In genomic region chr10:86304583-86304982, GRCm38 (mm10) we compare ENCODE assay signal across 13 mouse cellular contexts. TPM values are rescaled to one million over a fixed set of nuclear protein-coding genes. Genes with fewer than 3 reads are reported as not detected.
A peak's percentile ranks its signal among the peaks of the same experiment; 100 is the strongest.
DNase-seq lines count a peak whose midpoint lies in the region; ATAC-seq and TF ChIP-seq lines count a peak whose summit lies in the region.
"Had no signal": no experiment of that assay in that cellular context is flagged by ENCODE, and none has a peak within 500 bp of the region (broad histone marks: within the 10 kb centered on the region; RNA-seq: fewer than 3 reads in every experiment).

No protein-coding gene starts in this region.

- ATAC-seq in limb, embryonic 11.5 days (ENCODE audit: insufficient number of reproducible peaks, low FRiP score, low TSS enrichment, low read depth): no peak
- ATAC-seq in monocyte, adult 5-6 weeks (replicated peaks; ENCODE audit: insufficient number of reproducible peaks, low FRiP score, low TSS enrichment, poor library complexity, severe bottlenecking): no peak
- ATAC-seq in erythroid progenitor cell, adult 5-6 weeks (replicated peaks; ENCODE audit: low FRiP score, poor library complexity, severe bottlenecking): no peak

- WGBS in kidney, adult 2 months: 7% methylated on average over 2 of the region's 2 CpGs
- WGBS in limb, embryonic 11.5 days: 0% methylated on average over 2 of the region's 2 CpGs

- H3K4me1 ChIP-seq in kidney, adult 2 months (ENCODE audit: control insufficient read depth, insufficient read depth, low read length): peaks cover 37% of the 10 kb centered on the region
- peaks cover 41% of the 10 kb centered on the region for H3K4me1 ChIP-seq in brown adipose tissue, adult 24 weeks (ENCODE audit: control insufficient read depth, insufficient read depth, insufficient read length, low read length)
- peaks cover 19% of the 10 kb centered on the region for H3K4me1 ChIP-seq in limb, embryonic 11.5 days (ENCODE audit: control insufficient read depth, insufficient read depth, low read length)

- TF ChIP-seq CTCF in kidney, adult 2 months (conservative IDR thresholded peaks at IDR 0.05; ENCODE audit: insufficient read depth, insufficient read length, low read depth, low read length): no peak

- H3K4me3 ChIP-seq in kidney, adult 2 months (ENCODE audit: insufficient read depth, low read depth, low read length): peak overlapping the region; percentile 50
- H3K4me3 ChIP-seq in brown adipose tissue, adult 24 weeks (ENCODE audit: insufficient read depth, low read depth, low read length): peak overlapping the region; percentile 10
- H3K4me3 ChIP-seq in limb, embryonic 11.5 days (ENCODE audit: low read depth, low read length): no peak overlapping the region
- H3K4me3 ChIP-seq: erythroblast, embryonic 14.5 days; myocyte had no signal

- no peaks in the 10 kb centered on the region for H3K9me3 ChIP-seq in limb, embryonic 11.5 days (ENCODE audit: control insufficient read depth, low read length)

- peak; percentile 42 for DNase-seq in embryo, embryonic 10 days (ENCODE audit: low spot score)
- DNase-seq in embryo, embryonic 9.5 days (ENCODE audit: extremely low spot score): no peak
- peak; percentile 68 for DNase-seq in kidney, adult 2 months
- DNase-seq in kidney, adult 9 months: no peak
- DNase-seq in limb, embryonic 11.5 days (ENCODE audit: low spot score): peak; percentile 30
- DNase-seq: adrenal gland, postnatal 36 days had no signal

- H3K27me3 ChIP-seq in kidney, adult 2 months (replicated peaks; ENCODE audit: control insufficient read depth, insufficient read depth, low read length): no peaks in the 10 kb centered on the region
- no peaks in the 10 kb centered on the region for H3K27me3 ChIP-seq in limb, embryonic 11.5 days (ENCODE audit: control insufficient read depth, insufficient read depth, low read length)

- no peak overlapping the region for H3K4me2 ChIP-seq in limb, embryonic 11.5 days (ENCODE audit: low read depth, severe bottlenecking)
- H3K4me2 ChIP-seq: heart, embryonic 11.5 days had no signal

- no peak for TF ChIP-seq POLR2A in kidney, adult 2 months (IDR thresholded peaks at IDR 0.05; ENCODE audit: low read depth, low read length)

- peak overlapping the region; percentile 78 for H3K27ac ChIP-seq in kidney, adult 2 months (ENCODE audit: insufficient read depth, low read depth, low read length)
- peak overlapping the region; percentile 73 for H3K27ac ChIP-seq in brown adipose tissue, adult 24 weeks (replicated peaks; ENCODE audit: low read depth, low read length)
- H3K27ac ChIP-seq in limb, embryonic 11.5 days (replicated peaks; ENCODE audit: low read depth, low read length): no peak overlapping the region
- H3K27ac ChIP-seq: macrophage had no signal

- H3K9ac ChIP-seq in limb, embryonic 11.5 days (ENCODE audit: low read length): no peak overlapping the region

- peaks cover 35% of the 10 kb centered on the region for H3K36me3 ChIP-seq in kidney, adult 2 months (ENCODE audit: control insufficient read depth, insufficient read depth, low read length)
- H3K36me3 ChIP-seq in limb, embryonic 11.5 days (ENCODE audit: control insufficient read depth, insufficient read depth, low read length): no peaks in the 10 kb centered on the region; the same call in 1 of the 2 replicates

RNA-seq across cellular contexts. Expression of gene Timp3, which starts 4.4 kb away (rescaled TPM):
- 609 and 859 TPM in 2 replicates for polyA plus RNA-seq in kidney, adult 2 months (2012; rRNA removed)
- 63.4 and 130 TPM in 2 replicates for polyA plus RNA-seq in brown adipose tissue, adult 24 weeks (2012; ENCODE audit: insufficient read depth, insufficient read length, missing spikeins)
- 50.9 and 53.9 TPM in 2 replicates for polyA plus RNA-seq in limb, embryonic 11.5 days (2014; fragmentation: Nextera tagmentation; extraction: Ambion mirVana)
- 0.10 TPM in 1 of 3 replicates, not detected in the others for total RNA-seq in monocyte, adult 5-6 weeks (2017)
- 0.72 TPM in 1 of 2 replicates, not detected in the other for total RNA-seq in erythroid progenitor cell, adult 5-6 weeks (2015; ENCODE audit: low replicate concordance)
- 0.64 TPM in 1 of 2 replicates, not detected in the other for total RNA-seq in erythroid progenitor cell, adult 5-6 weeks (2017; ENCODE audit: low replicate concordance)

Comparison
In these comparisons a context has a peak if more than half of its experiments do, and no peak if none do; other contexts are left out.
1. DNase-seq: peak in embryo, embryonic 10 days (single experiment), kidney, adult 2 months (single experiment) and limb, embryonic 11.5 days (single experiment); none in embryo, embryonic 9.5 days (single experiment) and kidney, adult 9 months (single experiment).